Mouse (Mus musculus) cerebellum, adult 8-10 months (tissue): ENCODE results near the gene Fblim1.
A peak's percentile ranks its signal among the peaks of the same experiment; 100 is the strongest.

Experiments
- DNase-seq: peaks from one replicate; pipeline ENCODE4 v3.0.0; 2022

The Fblim1 gene

GRCm38 (mm10) chr4:141605861-141606260, at the start of gene Fblim1:
Gene Fblim1 (minus strand): TSS chr4:141606096.
- DNase-seq = no peak

GRCm38 (mm10) chr4:141654509-141654908, 48.6 kb upstream of the Fblim1 start:
- DNase-seq = no peak

GRCm38 (mm10) chr4:141653813-141654212, 47.9 kb upstream of the Fblim1 start:
- DNase-seq = no peak

- DNase-seq = no peak
Observed at GRCm38 (mm10) chr4:141653044-141653443, 47.1 kb upstream of the Fblim1 start.

- DNase-seq = no peak
Observed at GRCm38 (mm10) chr4:141651944-141652343, 46.0 kb upstream of the Fblim1 start.

GRCm38 (mm10) chr4:141651286-141651685, 45.4 kb upstream of the Fblim1 start:
- DNase-seq = no peak

- DNase-seq = no peak
Observed at GRCm38 (mm10) chr4:141649244-141649643, 43.3 kb upstream of the Fblim1 start.

- no peak for DNase-seq
Observed at GRCm38 (mm10) chr4:141648262-141648661, 42.4 kb upstream of the Fblim1 start.

- DNase-seq = no peak
Observed at GRCm38 (mm10) chr4:141647187-141647586, 41.3 kb upstream of the Fblim1 start.

- DNase-seq = no peak
Observed at GRCm38 (mm10) chr4:141645988-141646387, 40.1 kb upstream of the Fblim1 start.

- peak; percentile 62 for DNase-seq
Observed at GRCm38 (mm10) chr4:141643118-141643855, 37.4 kb upstream of the Fblim1 start.

GRCm38 (mm10) chr4:141641961-141642811, 36.3 kb upstream of the Fblim1 start:
- no peak for DNase-seq

- DNase-seq = no peak
Observed at GRCm38 (mm10) chr4:141641353-141641771, 35.5 kb upstream of the Fblim1 start.

GRCm38 (mm10) chr4:141639474-141639873, 33.6 kb upstream of the Fblim1 start:
- no peak for DNase-seq

GRCm38 (mm10) chr4:141636693-141637092, 30.8 kb upstream of the Fblim1 start:
- DNase-seq = no peak

GRCm38 (mm10) chr4:141635991-141636390, 30.1 kb upstream of the Fblim1 start:
- DNase-seq = no peak

- DNase-seq = no peak
Observed at GRCm38 (mm10) chr4:141632111-141632873, 26.4 kb upstream of the Fblim1 start.

- DNase-seq = no peak
Observed at GRCm38 (mm10) chr4:141631250-141631649, 25.4 kb upstream of the Fblim1 start.

- DNase-seq = no peak
Observed at GRCm38 (mm10) chr4:141630021-141630420, 24.1 kb upstream of the Fblim1 start.

GRCm38 (mm10) chr4:141628661-141629060, 22.8 kb upstream of the Fblim1 start:
- DNase-seq = no peak

GRCm38 (mm10) chr4:141627502-141627901, 21.6 kb upstream of the Fblim1 start:
- DNase-seq = no peak

- no peak for DNase-seq
Observed at GRCm38 (mm10) chr4:141625774-141626550, 20.1 kb upstream of the Fblim1 start.
